Mouse (Mus musculus) T-helper 1 cell (primary cell): ENCODE data around the gene Lmnb2.

Experiments
- in situ Hi-C: fragments of 300-600 bp; cut with MboI, MseI; formaldehyde crosslinking; loops from one replicate; pipeline ENCODE4 v1.15.1; 2025; ENCODE audit warnings: high pct_unique_total_duplicates

Lmnb2 gene

GRCm38 (mm10) chr10:80930361-80931152, 12.5 kb upstream of the Lmnb2 start:
- in situ Hi-C loops: no loop called here

- in situ Hi-C loops: loop anchor here (5.0 kb wide), 1 partner anchor 63 kb away; no protein-coding TSS in a partner anchor
Measured at GRCm38 (mm10) chr10:80929299-80930226, 11.5 kb upstream of the Lmnb2 start, which contains the start of gene Gadd45b. Gene Gadd45b, plus strand, starts transcription at chr10:80930073.

GRCm38 (mm10) chr10:80928586-80929298, 10.7 kb upstream of the Lmnb2 start:
- in situ Hi-C loops: loop anchor here (5.0 kb wide), 1 partner anchor 64 kb away; no protein-coding TSS in a partner anchor

- in situ Hi-C loops: loop anchor here (5.0 kb wide), 1 partner anchor 67 kb away; no protein-coding TSS in a partner anchor
Measured at GRCm38 (mm10) chr10:80925472-80925871, 7.4 kb upstream of the Lmnb2 start.

- in situ Hi-C loops: no loop called here
Measured at GRCm38 (mm10) chr10:80921923-80922322, 3.9 kb upstream of the Lmnb2 start.

- in situ Hi-C loops: no loop called here
Measured at GRCm38 (mm10) chr10:80917336-80917778, 688 bp downstream of the Lmnb2 start.

- in situ Hi-C loops: no loop called here
Measured at GRCm38 (mm10) chr10:80915736-80916135, 2.3 kb downstream of the Lmnb2 start.

- in situ Hi-C loops: no loop called here
Measured at GRCm38 (mm10) chr10:80915260-80915659, 2.8 kb downstream of the Lmnb2 start.

- in situ Hi-C loops: no loop called here
Measured at GRCm38 (mm10) chr10:80914253-80914656, 3.8 kb downstream of the Lmnb2 start.

GRCm38 (mm10) chr10:80913364-80914011, 4.6 kb downstream of the Lmnb2 start:
- in situ Hi-C loops: no loop called here

GRCm38 (mm10) chr10:80911891-80912290, 6.2 kb downstream of the Lmnb2 start:
- in situ Hi-C loops: no loop called here

GRCm38 (mm10) chr10:80911354-80911753, 6.7 kb downstream of the Lmnb2 start:
- in situ Hi-C loops: no loop called here

GRCm38 (mm10) chr10:80909375-80910162, 8.5 kb downstream of the Lmnb2 start:
- in situ Hi-C loops: no loop called here

GRCm38 (mm10) chr10:80904709-80905108, 13.3 kb downstream of the Lmnb2 start:
- in situ Hi-C loops: no loop called here

GRCm38 (mm10) chr10:80904004-80904693, 13.9 kb downstream of the Lmnb2 start:
- in situ Hi-C loops: no loop called here

GRCm38 (mm10) chr10:80903282-80903681, 14.8 kb downstream of the Lmnb2 start:
- in situ Hi-C loops: no loop called here

- in situ Hi-C loops: no loop called here
Measured at GRCm38 (mm10) chr10:80902273-80902940, 15.6 kb downstream of the Lmnb2 start.

- in situ Hi-C loops: no loop called here
Measured at GRCm38 (mm10) chr10:80901409-80902272, 16.4 kb downstream of the Lmnb2 start.
